Mouse (Mus musculus) cerebellum, adult 11-12 months (tissue): ENCODE measurements around the gene Pjvk.
"Not testable (repeated sequence)": the region's sequence is repeated elsewhere in the genome, so short reads cannot be mapped to it uniquely, and the experiment has no call there.

Experiments
- DNase-seq: peaks from one replicate; pipeline ENCODE4 v3.0.0; 2022

Pjvk gene

DNA sequence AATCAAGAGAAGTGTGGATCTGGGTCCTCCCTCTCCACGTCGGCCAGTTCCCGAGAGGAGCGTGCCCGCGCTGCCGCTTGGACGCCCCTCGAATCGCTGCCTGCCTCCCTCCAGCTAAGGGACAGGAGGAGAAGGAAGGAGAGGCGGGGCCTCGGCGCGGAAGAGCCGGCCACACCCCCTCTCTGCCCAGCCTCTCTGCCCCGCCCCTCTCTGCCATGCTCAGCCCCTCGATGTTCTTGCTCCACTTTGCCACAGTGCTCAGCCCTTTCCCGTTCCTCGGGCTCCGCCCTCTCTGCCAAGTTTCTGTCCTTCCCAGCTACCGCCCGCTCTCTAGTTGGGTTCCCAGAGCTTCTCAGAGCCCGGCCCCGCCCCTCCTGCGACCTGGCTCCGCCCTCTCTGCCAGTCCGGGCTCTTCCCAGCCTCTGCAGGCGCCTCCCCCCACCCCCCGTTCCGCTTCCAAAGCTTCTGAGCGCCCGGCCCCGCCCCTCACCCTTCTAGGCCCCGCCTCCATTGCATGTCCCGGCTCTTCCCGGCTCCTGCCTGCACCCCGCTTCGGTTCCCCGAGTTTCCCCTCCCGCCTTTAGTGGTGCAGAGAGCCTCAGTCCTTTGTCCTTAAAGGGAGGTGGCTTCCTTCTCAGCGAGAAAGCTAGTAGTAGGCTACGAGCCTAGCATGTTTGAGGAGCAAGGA lies at the start of gene Pjvk, which contains the start of gene Prkra:
Gene Pjvk (plus strand): TSS at position 594 of the 688 bp plus-strand sequence.
Gene Prkra (minus strand): TSS at position 133 of the 688 bp plus-strand sequence.
- peak; percentile 98 for DNase-seq

DNA sequence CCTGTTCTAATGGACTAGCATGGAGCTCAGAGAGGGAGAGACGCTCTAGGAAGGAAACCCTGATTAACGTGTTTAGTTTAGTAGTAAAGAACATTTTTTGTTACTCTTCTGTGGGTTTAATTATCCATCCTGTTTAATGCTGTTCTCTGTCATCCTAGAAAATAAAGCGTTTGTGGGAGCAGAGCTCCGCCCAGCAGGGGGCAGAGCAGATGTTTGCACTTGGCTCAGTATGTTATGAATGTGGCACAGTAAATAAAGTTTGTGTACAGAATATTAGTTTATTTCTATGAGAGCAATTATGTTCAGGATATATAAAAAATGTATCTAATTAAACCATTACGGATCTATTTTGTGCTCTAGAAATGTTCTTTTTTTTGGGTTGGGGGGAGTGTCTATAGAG lies 49.1 kb upstream of the Pjvk start:
- DNase-seq: no peak

DNA sequence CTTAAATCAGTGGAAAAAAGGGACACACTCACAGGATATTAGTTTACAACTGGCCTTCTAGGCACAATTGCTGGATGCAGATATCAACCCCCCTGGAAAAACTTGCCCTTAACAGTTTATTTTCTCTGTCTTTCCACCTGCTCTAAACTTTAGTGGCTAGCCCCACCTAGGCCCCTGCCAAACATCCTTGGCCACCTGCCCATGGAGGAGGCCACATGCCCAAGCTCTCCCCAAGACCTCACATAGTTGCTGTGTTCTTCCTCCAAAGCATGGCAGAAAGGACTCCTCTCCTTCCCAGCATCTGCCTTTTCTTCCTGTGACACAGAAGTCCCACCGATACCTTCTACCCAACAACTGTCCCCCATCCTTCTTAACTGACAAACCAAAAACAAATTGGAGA lies 46.0 kb upstream of the Pjvk start:
- DNase-seq: no peak

DNA sequence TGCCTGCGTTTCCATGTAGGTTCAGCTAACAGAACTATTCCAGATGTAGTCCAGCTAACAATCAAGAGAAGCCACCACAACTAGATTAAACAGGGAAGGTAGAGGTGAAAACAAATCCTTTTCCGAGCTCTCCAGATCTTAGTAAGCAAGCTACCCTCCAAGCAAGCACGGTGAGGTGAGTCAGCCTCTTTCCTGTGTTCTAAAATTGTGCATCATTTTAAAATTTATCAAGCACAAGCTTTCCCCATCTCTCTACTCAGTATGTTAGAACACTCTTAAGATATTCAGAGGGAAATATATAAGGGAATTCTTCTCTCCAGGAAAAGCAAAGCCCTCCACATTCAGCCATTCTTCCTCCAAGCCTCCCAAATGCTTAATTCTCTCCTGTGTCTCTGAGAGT lies 41.6 kb upstream of the Pjvk start:
- no peak for DNase-seq

DNA sequence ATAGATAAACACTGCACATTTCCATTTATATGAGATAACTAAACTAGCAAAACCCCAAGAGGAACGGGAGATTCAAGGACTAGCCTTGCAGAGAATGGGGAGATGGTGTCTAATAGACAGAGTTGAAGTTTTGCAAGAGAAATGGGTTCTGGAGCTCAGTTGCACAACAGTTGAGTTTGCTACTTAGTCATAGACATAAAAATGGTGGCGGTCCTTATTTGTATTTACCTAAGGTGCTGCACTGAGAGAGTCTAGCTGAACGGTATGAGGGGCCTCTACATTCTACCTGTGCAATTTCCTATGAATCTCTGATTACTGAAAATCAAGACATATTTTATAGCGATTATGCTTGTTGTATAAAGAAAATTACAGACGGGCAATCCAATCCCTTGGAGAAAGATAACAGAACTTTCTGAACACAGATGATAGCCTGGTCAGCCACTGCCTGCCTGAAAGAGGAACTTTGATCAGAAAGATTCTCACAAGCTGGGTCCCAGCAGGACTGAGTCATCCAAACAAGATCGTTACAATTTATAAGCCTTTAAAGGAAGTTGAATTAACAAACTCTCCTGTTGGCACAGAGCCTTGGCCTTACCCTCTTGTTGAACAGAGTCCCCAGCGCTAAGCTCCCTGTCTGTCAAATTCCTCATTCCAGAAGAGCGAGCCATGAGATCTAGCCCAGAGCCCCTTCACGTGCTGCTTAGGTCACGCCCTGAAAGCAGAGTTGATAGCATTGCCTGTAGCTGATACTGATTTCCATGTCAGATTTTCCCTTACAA lies 37.8 kb upstream of the Pjvk start:
- DNase-seq: no peak

DNA sequence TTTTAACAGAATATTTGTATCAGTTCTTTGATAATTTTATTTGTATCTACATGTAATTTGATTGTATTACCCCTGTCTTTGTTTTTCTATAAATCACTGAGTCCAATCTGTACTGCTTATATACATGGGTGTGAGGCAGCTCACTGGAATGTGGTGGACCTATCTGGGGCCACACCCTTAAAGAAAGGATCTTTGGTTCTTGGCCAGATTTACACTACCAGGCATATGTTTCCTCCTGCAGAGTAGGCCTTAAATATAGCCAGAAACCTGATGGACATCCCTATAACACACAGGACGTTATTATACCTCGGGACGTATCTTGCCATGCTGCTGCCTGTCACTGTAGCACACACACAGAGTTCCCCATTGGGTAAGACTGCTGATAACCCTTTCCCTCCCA lies 36.3 kb upstream of the Pjvk start:
- no peak for DNase-seq

DNA sequence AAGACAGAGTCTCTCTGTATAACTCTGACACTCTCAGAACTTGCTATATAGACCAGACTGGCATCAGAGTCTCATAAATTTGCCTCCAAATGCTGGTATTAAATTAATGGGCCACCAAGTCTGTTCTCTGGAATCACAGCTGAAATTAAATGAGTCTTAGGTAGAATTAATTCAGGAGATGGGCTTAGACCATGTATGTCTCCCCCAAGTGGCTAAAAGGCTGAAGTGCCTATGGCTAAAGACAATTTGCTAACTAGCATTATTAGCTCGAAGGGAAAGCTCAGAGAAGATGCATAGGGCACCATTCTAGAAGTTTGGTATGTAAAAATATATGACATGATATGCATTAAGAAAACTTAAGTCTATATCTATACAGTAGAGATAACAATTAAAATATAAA lies 30.2 kb upstream of the Pjvk start:
- DNase-seq: no peak

DNA sequence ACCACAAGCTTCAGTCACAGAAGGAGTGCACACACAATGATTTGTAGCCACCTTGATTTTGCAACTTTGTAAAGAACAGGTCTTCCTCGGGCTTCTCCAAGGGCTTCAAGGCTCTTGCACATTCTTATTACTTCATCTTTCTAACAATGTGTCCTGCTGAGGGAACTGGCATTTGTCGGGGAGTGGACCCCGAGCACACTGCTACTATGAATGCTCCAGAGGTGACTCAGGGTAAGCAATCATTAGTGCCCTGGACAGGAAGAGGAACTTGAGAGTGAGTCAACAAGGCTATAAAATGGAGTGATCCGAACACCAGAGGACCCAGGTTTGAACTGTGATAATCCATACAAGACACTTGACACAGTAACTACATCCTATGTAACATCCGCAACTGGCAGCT lies 28.1 kb upstream of the Pjvk start:
- no peak for DNase-seq

DNA sequence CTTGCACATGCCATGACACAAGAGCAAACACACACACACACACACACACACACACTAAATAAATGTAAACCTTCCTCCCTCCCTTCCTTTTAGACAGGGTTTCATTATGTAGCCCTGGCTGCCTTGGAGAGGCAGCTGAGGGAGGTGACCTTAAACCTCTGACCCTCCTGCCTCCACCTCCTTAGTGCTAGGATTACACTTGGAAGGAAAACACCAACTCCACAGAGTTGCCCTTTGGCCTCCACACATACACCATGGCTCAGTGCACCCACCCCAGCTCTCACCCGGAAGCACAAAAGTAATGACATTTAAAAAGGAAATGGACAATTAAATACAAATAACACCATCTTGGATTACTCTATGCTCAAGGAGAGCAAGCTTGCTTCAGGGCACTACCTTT lies 26.6 kb upstream of the Pjvk start:
- no peak for DNase-seq

DNA sequence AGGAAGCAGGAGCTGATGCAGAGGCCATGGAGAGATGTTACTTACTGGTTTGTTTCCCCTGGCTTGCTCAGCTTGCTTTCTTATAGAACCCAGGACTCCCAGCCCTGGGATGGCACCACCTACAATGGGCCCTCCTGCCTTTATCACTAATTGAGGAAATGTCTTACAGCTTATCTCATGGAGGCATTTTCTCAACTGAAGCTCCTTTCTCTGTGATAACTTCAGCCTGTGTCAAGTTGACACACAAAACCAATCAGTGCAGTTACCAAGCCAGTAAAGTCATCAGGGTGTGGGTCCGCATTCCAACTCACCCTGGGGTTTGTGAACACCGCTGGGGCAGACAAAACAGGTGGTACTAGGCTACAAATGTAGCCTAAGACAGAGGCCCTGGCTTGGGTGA lies 26.0 kb upstream of the Pjvk start:
- DNase-seq: not testable (repeated sequence)

DNA sequence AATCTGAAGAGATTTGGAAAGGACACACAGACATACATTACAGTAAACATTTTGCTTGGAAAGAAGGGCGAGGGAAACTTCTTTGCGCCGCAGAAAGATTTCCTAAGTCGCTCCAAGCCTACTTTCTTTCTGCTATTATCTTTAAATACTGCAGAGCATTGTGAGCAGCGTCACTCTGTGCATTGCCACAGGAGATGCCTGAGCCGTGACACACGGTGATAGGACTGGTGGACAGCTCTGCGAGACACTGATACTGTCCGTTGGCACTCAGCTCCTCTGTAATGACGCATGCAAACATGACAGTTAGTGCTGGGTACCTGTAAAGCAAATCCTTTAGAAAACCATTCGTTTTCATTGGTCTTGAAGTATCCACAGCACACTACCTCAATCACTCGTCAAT lies 18.0 kb upstream of the Pjvk start:
- DNase-seq: no peak

DNA sequence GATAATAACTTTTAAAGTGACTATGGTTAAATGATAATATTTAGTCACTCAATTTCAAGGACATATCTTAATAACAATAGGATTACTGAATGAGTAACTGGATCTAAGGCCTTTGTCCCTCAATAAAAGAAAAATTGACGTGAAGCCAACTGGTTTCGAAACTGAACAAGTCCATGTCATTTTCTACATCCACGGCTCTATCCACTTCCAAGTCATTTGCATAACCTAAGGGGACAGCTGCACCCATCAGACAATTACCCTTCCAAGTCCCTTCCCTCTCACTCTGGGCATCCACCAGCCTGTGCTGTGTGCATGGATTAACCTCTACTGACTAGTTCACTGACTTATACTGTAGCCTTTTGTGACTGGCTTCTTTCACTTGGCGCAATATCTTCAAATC lies 16.7 kb upstream of the Pjvk start:
- DNase-seq: no peak

DNA sequence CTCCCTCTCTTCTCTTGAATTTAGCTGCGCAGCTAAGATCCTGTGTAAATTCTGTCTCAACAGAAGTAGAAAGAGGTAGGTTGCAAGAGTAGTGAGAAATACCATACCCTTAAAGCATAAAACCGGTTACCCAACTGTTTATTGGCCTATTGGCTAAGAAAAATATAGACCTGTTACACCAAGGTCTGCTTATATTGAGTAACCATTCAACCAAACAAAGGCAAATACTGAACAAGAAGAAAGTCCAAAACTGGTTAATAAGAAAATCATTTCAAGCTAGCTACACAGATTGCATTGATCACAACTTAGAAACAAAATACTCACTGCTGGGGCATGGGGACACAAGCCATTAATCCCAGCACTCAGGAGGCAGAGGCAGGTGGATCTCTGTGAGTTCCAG lies 8.6 kb upstream of the Pjvk start:
- DNase-seq: no peak

DNA sequence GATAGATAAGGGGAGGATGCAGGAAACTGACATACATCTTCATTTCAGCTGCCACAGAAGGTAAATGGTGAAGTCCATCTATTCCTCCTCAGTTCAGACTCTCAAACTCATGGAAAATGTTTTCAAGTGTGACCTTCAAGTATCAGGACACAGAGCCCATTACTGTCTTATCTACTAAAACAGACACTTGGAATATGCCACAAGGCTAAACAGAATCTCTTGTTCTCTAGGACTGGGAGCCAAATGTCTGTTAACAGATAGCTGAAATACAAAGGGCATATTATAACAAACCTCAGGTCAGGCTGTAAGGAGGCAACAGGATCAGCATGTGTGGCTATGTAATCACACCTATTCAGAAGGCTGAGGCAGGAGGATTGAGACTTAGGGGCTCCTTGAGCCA lies 4.5 kb upstream of the Pjvk start:
- no peak for DNase-seq

DNA sequence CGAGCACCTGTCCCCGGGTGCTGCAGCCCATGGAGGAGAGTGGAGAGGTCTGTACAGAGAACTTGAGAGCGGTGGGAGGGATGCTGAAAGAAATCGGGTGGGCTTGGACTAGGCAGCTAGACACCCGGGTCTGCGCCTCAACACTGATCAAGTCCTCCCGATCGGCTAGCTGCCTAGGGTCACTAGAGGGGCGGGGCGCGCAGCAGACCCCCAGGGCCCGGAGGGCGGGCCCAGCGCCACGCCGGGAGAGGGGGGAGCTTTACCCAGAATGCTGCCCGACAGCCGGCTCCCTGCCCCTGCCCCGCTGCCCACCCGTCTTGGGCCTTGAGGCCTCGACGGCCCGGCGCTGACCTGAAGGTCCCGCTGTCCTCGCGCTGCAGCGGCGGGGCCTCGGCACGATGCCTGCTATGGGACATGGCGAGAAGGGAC lies 821 bp upstream of the Pjvk start:
- DNase-seq: no peak

DNA sequence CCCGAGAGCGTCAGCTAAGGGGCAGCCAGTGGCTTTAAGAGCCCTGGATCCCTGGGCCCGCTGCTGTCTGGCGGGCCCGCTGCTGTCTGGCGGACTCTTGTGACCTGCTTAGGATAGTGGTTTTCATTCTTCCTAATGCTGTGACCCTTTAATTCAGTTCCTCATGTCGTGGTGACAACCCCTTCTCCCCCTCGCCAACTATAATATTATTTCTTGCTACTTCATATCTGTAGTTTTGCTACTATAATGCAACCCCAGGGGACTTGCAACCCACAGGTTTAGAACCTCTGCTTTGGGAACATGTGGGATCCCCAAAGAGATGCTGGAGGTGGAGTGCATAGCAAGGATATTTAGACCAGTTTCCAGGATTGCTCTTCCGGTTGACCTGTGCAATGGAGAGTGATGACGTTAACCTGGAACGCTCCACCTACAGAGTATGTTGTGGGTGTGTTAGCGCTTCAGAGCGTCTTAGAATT lies 428 bp downstream of the Pjvk start:
- peak; percentile 44 for DNase-seq

DNA sequence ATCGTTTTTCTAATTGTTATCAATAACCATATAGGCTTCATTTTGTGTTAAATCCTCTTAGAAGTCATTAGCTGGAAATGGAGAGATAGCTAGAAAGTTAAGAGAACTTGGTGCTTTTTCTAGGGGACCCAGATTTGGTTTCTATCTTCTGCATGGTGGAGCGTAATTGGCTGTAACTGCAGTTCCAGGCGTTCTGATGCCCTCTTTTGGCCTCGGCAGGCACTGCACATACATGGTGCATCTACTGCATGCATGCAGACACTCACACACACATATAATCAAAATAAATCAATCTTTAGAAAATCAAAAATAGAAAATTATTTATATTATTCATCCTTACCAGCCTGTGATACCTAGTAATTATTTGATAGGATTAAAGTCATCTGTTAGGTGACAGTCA lies 4.8 kb downstream of the Pjvk start:
- no peak for DNase-seq

DNA sequence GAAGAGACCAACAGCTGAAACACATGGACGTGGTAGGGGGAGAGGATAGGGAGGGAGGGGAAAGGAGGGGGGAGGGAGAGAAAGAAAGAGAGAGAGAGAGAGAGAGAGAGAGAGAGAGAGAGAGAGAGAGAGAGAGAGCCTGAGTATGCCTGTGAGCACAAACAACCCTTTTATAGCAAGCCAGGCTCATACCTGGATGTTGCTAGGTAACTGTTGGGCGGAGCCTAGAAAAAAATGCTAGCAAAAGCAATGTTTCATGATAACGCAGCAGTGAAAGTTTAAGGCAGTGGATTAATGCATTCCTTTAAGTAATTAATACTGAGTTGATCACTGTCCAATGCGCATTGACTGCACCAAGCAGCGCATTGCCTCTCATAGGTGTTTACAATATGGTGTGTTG lies 6.4 kb downstream of the Pjvk start:
- DNase-seq: no peak

DNA sequence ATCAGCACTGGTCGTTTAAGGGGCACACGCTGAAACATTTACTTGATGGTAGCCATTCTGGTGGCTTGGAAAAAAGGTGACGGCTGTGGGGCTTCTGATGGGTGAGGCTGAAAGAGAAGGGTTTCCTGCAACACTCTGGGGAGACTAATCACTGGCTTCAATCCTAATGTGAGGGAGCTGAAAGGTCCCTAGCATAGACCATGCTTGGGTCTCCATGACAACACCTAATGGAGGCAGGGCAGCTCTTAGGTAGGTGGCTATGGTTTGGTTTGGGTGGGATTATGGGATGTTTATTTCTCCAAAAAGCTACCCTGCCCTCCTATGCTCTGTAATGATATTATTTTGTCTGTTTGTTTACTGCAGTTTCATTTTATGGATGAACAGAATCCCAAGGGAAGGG lies 7.2 kb downstream of the Pjvk start:
- no peak for DNase-seq

DNA sequence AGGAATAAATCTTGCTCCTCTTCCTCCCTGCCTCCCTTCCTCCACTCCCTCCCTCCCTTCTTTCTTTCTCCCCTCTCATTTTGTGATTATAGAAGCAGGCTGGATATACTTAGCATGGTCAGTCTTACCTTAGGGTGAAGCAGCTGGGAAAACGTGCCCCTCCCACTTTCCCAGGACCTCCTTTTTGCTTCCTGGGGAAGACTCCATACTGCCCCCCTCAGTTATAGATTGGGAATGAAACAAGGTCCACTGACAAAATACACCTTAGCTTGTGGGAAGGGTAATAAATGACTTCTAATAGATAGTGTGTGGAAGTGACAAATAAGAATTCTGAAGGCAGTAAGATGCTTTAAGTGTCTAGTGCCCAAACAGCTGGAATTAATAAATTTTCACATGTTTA lies 7.7 kb downstream of the Pjvk start:
- no peak for DNase-seq

DNA sequence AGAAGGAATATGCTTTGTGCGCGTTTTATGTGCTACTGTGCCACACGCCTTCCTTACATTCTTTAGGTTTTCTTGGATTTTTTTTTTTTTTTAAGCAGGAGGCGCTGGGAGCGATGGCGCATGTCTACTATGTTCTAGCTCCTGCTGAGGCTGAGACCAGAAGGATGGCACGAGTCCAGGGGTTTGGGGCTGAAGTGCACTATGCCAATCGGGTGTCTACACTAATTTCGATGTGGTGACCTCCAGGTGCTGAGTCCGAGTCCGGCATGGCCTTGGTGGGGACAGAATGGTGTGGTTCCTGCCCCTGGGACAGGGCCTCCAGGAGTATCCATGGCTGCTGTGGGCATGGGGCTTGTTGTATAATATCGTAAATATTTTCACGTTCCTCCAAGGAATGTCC lies 10.3 kb downstream of the Pjvk start:
- no peak for DNase-seq

DNA sequence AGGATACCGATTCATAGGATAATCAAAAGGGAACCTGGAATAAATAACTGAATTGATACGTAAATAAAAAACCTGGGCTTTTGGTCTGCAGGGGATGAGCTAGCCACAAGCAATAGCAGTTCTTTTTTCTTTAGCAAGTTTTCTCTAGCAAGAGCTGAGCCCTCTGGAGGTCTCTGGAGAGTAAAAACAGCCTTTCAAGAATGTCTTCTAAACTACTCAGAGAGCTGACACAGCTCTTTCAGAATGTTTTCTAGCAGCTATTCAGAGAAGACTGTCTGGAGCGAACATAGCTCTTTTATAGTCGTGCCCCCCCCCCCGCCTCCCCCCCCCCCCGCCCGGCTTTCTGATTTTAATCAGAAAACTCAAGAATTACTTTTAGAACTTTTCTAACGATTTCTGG lies 11.1 kb downstream of the Pjvk start:
- no peak for DNase-seq

DNA sequence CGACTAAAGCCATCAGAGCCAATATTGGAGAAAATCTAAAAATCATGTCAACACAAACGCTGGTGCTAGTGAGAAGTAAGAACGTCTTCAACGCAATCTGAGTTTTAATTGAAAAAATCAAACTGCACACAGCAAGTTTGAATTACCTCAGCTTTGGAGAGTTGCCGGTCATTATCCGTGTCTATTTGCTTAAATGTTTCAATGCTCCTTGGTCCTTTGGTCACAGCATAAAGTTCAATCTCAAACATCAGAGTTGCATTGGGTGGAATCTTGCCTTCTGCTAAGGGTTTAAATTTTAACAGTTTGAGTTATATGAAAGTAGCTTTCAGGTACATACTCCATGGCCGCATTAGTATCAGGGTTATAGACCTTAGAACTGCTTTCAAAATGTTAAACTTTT lies 17.3 kb downstream of the Pjvk start:
- no peak for DNase-seq

DNA sequence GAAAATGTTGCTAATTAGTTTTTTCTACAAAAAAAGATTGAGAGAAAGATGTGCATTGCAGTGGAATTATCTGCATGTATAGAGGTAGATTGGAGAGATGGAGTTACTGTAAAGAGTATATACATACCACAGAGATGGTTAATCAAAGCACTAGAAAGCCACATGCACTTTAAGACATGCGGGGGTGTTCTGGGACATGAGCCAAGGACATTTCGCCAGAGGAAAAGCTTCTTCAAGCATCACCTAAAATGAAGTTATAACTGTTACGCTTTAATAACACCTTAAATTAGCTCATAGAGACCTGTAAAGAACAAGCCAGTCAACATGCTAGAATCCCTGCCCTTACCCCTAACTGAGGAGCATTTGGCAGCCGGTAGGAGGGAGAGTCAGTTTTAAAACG lies 18.9 kb downstream of the Pjvk start:
- DNase-seq: no peak

DNA sequence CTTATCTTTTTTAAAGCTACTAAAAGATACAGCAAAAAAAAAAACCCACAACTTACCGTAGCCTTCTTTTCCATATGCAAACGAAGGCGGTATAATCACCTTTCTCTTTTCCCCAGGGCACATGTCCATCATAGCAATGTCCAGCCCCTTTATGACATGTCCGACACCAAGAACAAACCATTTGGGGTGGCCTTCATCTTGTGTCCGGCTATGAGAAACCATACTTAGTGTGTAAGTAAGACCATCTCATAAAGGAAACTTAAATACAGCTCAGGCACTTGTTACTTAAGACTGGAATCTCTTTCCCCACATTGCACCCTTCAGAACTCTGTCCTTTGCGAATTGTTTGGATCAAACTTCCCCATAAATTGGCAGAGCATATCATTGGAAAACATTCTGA lies 23.4 kb downstream of the Pjvk start:
- no peak for DNase-seq
